In genomic region chr1:98079640-98080039, GRCm38 (mm10) we compare ENCODE assay signal across 15 mouse cellular contexts. TPM values are rescaled to one million over a fixed set of nuclear protein-coding genes. Genes with fewer than 3 reads are reported as not detected.
A peak's percentile ranks its signal among the peaks of the same experiment; 100 is the strongest.
DNase-seq lines count a peak whose midpoint lies in the region; ATAC-seq and TF ChIP-seq lines count a peak whose summit lies in the region.
"Had no signal": no experiment of that assay in that cellular context is flagged by ENCODE, and none has a peak within 500 bp of the region (broad histone marks: within the 10 kb centered on the region; RNA-seq: fewer than 3 reads in every experiment).

No protein-coding gene starts in this region.

- H3K27me3 ChIP-seq in embryonic facial prominence, embryonic 15.5 days: no peaks in the 10 kb centered on the region
- no peaks in the 10 kb centered on the region for H3K27me3 ChIP-seq in heart, embryonic 14.5 days (ENCODE audit: control insufficient read depth, insufficient read depth, low read length)
- H3K27me3 ChIP-seq in forebrain, embryonic 10.5 days (ENCODE audit: poor library complexity, severe bottlenecking): no peaks in the 10 kb centered on the region
- H3K27me3 ChIP-seq: CH12.LX; liver, embryonic 15.5 days; midbrain, embryonic 12.5 days; Patski had no signal

- no peaks in the 10 kb centered on the region for H3K36me3 ChIP-seq in embryonic facial prominence, embryonic 15.5 days
- H3K36me3 ChIP-seq in heart, embryonic 14.5 days (ENCODE audit: control insufficient read depth, insufficient read depth, low read length): no peaks in the 10 kb centered on the region
- H3K36me3 ChIP-seq in forebrain, embryonic 10.5 days (replicated peaks): no peaks in the 10 kb centered on the region
- H3K36me3 ChIP-seq: liver, embryonic 15.5 days; midbrain, embryonic 12.5 days had no signal

- no peaks in the 10 kb centered on the region for H3K9me3 ChIP-seq in embryonic facial prominence, embryonic 15.5 days (replicated peaks)
- no peaks in the 10 kb centered on the region for H3K9me3 ChIP-seq in heart, embryonic 14.5 days (ENCODE audit: control insufficient read depth, low read length)
- H3K9me3 ChIP-seq in forebrain, embryonic 10.5 days: no peaks in the 10 kb centered on the region
- H3K9me3 ChIP-seq: liver, embryonic 15.5 days; midbrain, embryonic 12.5 days had no signal

- 0 out of 2 replicates have a peak overlapping the region, but pooled peaks have one; percentile 34 for H3K27ac ChIP-seq in embryonic facial prominence, embryonic 15.5 days (replicated peaks)
- H3K27ac ChIP-seq in heart, embryonic 14.5 days (replicated peaks in 1 of 2; ENCODE audit: control insufficient read depth in 1 of 2, insufficient read depth in 1 of 2, low read depth in 2 of 2, low read length in 2 of 2): peak overlapping the region; percentile 16 to 31; a peak in 2 of 4 replicates
- no peak overlapping the region for H3K27ac ChIP-seq in forebrain, embryonic 10.5 days
- H3K27ac ChIP-seq: layer of hippocampus, adult 2 months; liver, embryonic 15.5 days; midbrain, embryonic 12.5 days had no signal

- H3K4me3 ChIP-seq in embryonic facial prominence, embryonic 15.5 days (replicated peaks): no peak overlapping the region
- H3K4me3 ChIP-seq in heart, embryonic 14.5 days (ENCODE audit: control insufficient read depth in 1 of 2, insufficient read depth in 1 of 2, low read depth in 1 of 2, low read length in 2 of 2): no peak overlapping the region
- H3K4me3 ChIP-seq in lung, adult 2 months (replicated peaks; ENCODE audit: extremely low read depth, low read depth, low read length): no peak overlapping the region
- H3K4me3 ChIP-seq in forebrain, embryonic 10.5 days: no peak overlapping the region
- H3K4me3 ChIP-seq: layer of hippocampus, adult 2 months; liver, embryonic 15.5 days; midbrain, embryonic 12.5 days had no signal

- 57% methylated on average over 7 of the region's 7 CpGs for WGBS in embryonic facial prominence, embryonic 15.5 days
- 48% methylated on average over 7 of the region's 7 CpGs for WGBS in heart, embryonic 14.5 days
- 22% methylated on average over 7 of the region's 7 CpGs for WGBS in lung, adult 2 months
- 82% methylated on average over 7 of the region's 7 CpGs for WGBS in forebrain, embryonic 10.5 days

- H3K9ac ChIP-seq in embryonic facial prominence, embryonic 15.5 days: no peak overlapping the region
- no peak overlapping the region for H3K9ac ChIP-seq in heart, embryonic 14.5 days (ENCODE audit: low read length)
- H3K9ac ChIP-seq: liver, embryonic 15.5 days; midbrain, embryonic 12.5 days had no signal

- no peak for TF ChIP-seq POLR2A in lung, adult 2 months (IDR thresholded peaks at IDR 0.05; ENCODE audit: borderline replicate concordance, extremely low read depth, low read depth, low read length)

- ATAC-seq in embryonic facial prominence, embryonic 15.5 days (ENCODE audit: insufficient number of reproducible peaks, low FRiP score, low TSS enrichment, low read depth): no peak
- no peak for ATAC-seq in heart, embryonic 14.5 days (ENCODE audit: insufficient number of reproducible peaks, insufficient read depth, low FRiP score, low read depth)
- ATAC-seq: intestine, embryonic 16.5 days; Patski had no signal

- H3K4me1 ChIP-seq in embryonic facial prominence, embryonic 15.5 days: no peaks in the 10 kb centered on the region
- peaks cover 9 to 34% of the 10 kb centered on the region in 2 experiments for H3K4me1 ChIP-seq in heart, embryonic 14.5 days (ENCODE audit: control insufficient read depth in 2 of 2, insufficient read depth in 2 of 2, low read length in 2 of 2)
- peaks cover 8% of the 10 kb centered on the region for H3K4me1 ChIP-seq in lung, adult 2 months (ENCODE audit: control insufficient read depth, insufficient read depth, low read length)
- peaks cover 40% of the 10 kb centered on the region for H3K4me1 ChIP-seq in forebrain, embryonic 10.5 days

- H3K4me2 ChIP-seq in embryonic facial prominence, embryonic 15.5 days (replicated peaks): no peak overlapping the region
- no peak overlapping the region for H3K4me2 ChIP-seq in heart, embryonic 14.5 days (ENCODE audit: low read length)
- H3K4me2 ChIP-seq: liver, embryonic 15.5 days; midbrain, embryonic 12.5 days had no signal

- no peak for TF ChIP-seq CTCF in lung, adult 2 months (IDR thresholded peaks at IDR 0.05; ENCODE audit: insufficient read depth, low read length)

- peak; percentile 57 for DNase-seq in 3134 (ENCODE audit: extremely low read depth, insufficient read length, low spot score)
- peak; percentile 46 for DNase-seq in lung, adult 2 months
- no peak for DNase-seq in right cerebral cortex, adult 2 months (ENCODE audit: low spot score in 2 of 2)
- DNase-seq in forebrain, embryonic 10.5 days (ENCODE audit: extremely low spot score, low spot score): no peak
- DNase-seq in adrenal gland, adult 2 months: no peak
- DNase-seq in thymus, postnatal 10 days (ENCODE audit: low spot score in 2 of 2): no peak
- DNase-seq: cerebellum, postnatal 36 days had no signal

RNA-seq across cellular contexts. Expression of gene Pam, which starts 15.8 kb away (rescaled TPM):
- polyA plus RNA-seq in embryonic facial prominence, embryonic 15.5 days (2015; fragmentation: Nextera tagmentation; extraction: Ambion mirVana): 54.5 and 56.5 TPM in 2 replicates
- polyA plus RNA-seq in heart, embryonic 14.5 days (2014; fragmentation: Nextera tagmentation; extraction: Ambion mirVana): 611 and 671 TPM in 2 replicates
- polyA plus RNA-seq in lung, adult 2 months (2012; rRNA removed): 231 and 457 TPM in 2 replicates
- polyA plus RNA-seq in forebrain, embryonic 10.5 days (2016; fragmentation: Nextera tagmentation; extraction: Ambion mirVana): 13.1 and 13.8 TPM in 2 replicates
- total RNA-seq in adrenal gland, adult 2 months (2021): 100 to 1,000 TPM; 262 to 484 TPM
- polyA plus RNA-seq in adrenal gland, adult 2 months (2012; rRNA removed): 535 and 733 TPM in 2 replicates
- total RNA-seq: CH12.LX had no signal

Comparison
In these comparisons a context has a peak if more than half of its experiments do, and no peak if none do; other contexts are left out.
1. DNase-seq: peak in 3134 (single experiment) and lung, adult 2 months (single experiment); none in right cerebral cortex, adult 2 months (0 of 2), forebrain, embryonic 10.5 days (single experiment), adrenal gland, adult 2 months (single experiment) and thymus, postnatal 10 days (0 of 2).